Mouse (Mus musculus) cortical plate, adult 2 months (tissue): Measurements from ENCODE around the gene Gdf2.

Experiments
- CTCF ChIP-seq: fragments of 200-500 bp; IDR thresholded peaks from 2 replicates; pipeline ENCODE4 v1.5.1; 2011; ENCODE audit warnings: mild to moderate bottlenecking, control low read depth, low read length; ENCODE audit not compliant: insufficient read depth; ENCODE audit errors: extremely low read depth
- POLR2A ChIP-seq: fragments of 200-500 bp; IDR thresholded peaks from 2 replicates; pipeline ENCODE4 v1.6.1; 2011; ENCODE audit warnings: mild to moderate bottlenecking, low read length, control low read depth; ENCODE audit not compliant: insufficient read depth; ENCODE audit errors: extremely low read depth

GRCm38 (mm10) chr14:33914206-33914605, 26.6 kb upstream of the Gdf2 start:
- TF ChIP-seq POLR2A (no peak), CTCF (no peak)
